Mouse (Mus musculus) embryonic facial prominence, embryonic 12.5 days (tissue): Measurements from ENCODE around the gene Irgm1. TPM values are rescaled to one million over a fixed set of nuclear protein-coding genes. Genes with fewer than 3 reads are reported as not detected.

Experiments
- ATAC-seq: fragments of 200-750 bp; cut with Nextera tagmentation; 2 replicates; pipeline ENCODE4 v1.8.0; 2017; ENCODE audit not compliant: insufficient number of reproducible peaks, insufficient read depth, low FRiP score, low TSS enrichment
- H3K27ac ChIP-seq: fragments of 300-500 bp; sonication (generic); 2 replicates; pipeline ENCODE4 v1.5.1; 2016; ENCODE audit warnings: mild to moderate bottlenecking
- H3K27me3 ChIP-seq: fragments of 300-500 bp; sonication (generic); 2 replicates; pipeline ENCODE4 v1.6.1; 2016; ENCODE audit warnings: mild to moderate bottlenecking, moderate library complexity
- H3K36me3 ChIP-seq: fragments of 300-500 bp; sonication (generic); 2 replicates; pipeline ENCODE4 v1.6.1; 2016; ENCODE audit warnings: mild to moderate bottlenecking
- H3K4me1 ChIP-seq: fragments of 300-500 bp; sonication (generic); 2 replicates; pipeline ENCODE4 v1.6.1; 2016
- H3K4me2 ChIP-seq: fragments of 300-500 bp; sonication (generic); replicated peaks from 2 replicates; pipeline ENCODE4 v1.6.1; 2016; ENCODE audit warnings: mild to moderate bottlenecking, moderate library complexity
- H3K4me3 ChIP-seq: fragments of 300-500 bp; sonication (generic); 2 replicates; pipeline ENCODE4 v1.5.1; 2016; ENCODE audit warnings: mild to moderate bottlenecking
- H3K9ac ChIP-seq: fragments of 300-500 bp; sonication (generic); 2 replicates; pipeline ENCODE4 v1.6.1; 2016; ENCODE audit warnings: mild to moderate bottlenecking, moderate library complexity
- H3K9me3 ChIP-seq: fragments of 300-500 bp; sonication (generic); 2 replicates; pipeline ENCODE4 v1.6.1; 2016; ENCODE audit warnings: mild to moderate bottlenecking, moderate library complexity
- WGBS: fragments of 180-500 bp; shearing (Covaris S2); methylation state at CpG from one replicate; pipeline ENCODE4 v1.1.7; 2016; 5-methylcytosine and 5-hydroxymethylcytosine counted together
- polyA plus RNA-seq: library from polyadenylated mRNA; unstranded; fragments of >200 nt; fragmentation: Nextera tagmentation; extraction: Ambion mirVana; gene quantifications from 2 replicates; pipeline ENCODE4 v1.2.1, GENCODE M21; 2016

Irgm1 gene
- polyA plus RNA-seq, 1 experiment from 2014 or later: 3.5 TPM

DNA sequence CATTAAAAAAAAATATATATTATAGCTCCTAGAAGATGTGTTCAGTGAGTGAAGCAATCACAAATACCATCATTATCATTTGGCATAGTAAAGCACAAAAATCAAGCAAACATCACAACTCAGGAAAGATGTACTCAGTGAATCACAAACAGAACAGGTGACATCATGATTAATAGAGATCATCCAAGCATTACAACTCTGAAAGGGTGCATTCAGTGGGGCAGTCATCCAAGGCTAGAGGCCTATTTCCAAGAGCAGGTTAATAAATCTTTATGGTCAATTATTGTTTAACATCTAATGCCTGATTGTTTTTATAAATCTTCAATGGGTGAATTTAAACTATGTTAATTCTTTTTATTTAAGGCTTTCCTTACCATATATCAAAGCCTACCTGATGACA, 30.7 kb downstream of the Irgm1 start:
- ATAC-seq: no peak
- H3K27me3 ChIP-seq: peaks cover 22% of the 10 kb centered on the region; the same call in 1 of the 2 replicates

DNA sequence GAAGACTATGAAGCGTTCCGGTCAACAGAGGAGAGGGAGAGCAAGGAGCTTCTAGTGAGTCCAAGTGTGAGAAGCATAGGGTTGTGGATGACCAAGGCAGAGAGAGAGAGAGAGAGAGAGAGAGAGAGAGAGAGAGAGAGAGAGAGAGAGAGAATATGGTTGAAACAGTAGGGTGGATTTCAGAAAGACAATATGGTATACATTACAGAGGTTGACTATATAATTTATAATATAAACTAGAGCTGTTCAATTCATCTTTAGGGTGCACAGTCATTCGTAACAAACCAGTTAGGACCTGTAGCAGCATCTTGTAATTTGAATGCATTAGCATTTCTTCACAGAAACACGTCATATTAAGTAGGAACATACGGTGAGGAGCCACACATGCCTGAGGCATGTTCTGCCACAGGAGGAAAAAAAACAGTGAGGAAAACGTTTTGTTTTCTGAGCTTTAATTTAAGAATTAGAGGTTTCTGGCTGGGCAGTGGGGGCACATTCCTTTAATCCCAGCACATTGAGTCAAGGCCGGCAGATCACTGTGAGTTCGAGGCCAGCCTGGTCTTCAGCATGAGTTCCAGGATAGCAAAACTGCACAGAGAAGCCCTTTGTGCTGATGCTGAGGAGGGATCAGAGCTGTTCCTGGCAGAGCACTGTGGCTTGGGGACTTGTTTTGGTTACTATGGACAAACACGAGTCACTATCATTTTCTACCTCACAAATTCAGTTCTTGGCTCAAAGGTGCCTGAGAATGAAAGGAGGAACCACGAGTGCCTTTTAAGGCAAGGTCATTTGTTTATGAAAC, 32.4 kb downstream of the Irgm1 start:
- WGBS: 59% methylated on average over 10 of the region's 10 CpGs
- peak overlapping the region; percentile 91; the same call in 1 of the 2 replicates for H3K4me3 ChIP-seq

More for the DNA sequence above, 30.7 kb downstream of the Irgm1 start:
- Histone ChIP-seq H3K36me3 (no peaks in the 10 kb centered on the region), H3K4me1 (0 out of 2 replicates have a peak, but pooled peaks cover 6% of the 10 kb centered on the region), H3K27ac (no peak overlapping the region), H3K4me2 (no peak overlapping the region), H3K4me3 (no peak overlapping the region), H3K9ac (no peak overlapping the region), H3K9me3 (no peaks in the 10 kb centered on the region)

DNA sequence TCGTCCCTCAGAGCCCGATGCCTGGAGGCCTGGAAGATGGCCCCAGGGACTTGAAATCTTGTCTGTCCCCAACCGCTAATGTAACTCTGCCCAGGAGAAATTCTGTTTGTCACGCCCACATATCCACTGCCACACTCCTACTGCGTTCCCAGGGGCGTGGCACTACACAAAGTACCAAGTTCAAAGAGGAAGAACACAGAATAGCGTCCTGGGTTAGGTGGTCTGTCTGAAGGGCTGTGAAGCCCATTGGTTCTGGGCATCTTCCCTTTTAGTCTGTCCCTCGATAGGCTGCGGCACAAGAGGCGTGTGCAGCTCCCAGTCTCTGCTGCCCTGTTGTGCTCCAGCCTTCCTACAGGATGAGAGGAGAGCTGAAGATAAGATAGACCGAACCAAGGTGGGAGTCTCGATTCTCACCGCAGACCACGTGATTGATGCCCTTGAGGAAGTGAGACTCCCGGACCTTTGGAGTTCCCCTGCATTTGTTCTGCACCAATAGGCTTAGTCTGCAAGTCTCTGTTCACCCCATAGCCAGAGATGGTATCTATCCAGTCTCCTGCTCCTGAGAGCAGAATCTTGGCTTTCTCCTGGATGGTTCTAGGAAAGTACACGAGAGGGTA, 33.2 kb downstream of the Irgm1 start:
- H3K4me2 ChIP-seq: peak overlapping the region; percentile 85
- H3K4me3 ChIP-seq: peak overlapping the region; percentile 91
- WGBS: 2% methylated on average over 16 of the region's 16 CpGs
- H3K9me3 ChIP-seq: no peaks in the 10 kb centered on the region
- peak overlapping the region; percentile 66 for H3K9ac ChIP-seq
- H3K27me3 ChIP-seq: peaks cover 22% of the 10 kb centered on the region; the same call in 1 of the 2 replicates
- H3K4me1 ChIP-seq: 0 out of 2 replicates have a peak, but pooled peaks cover 6% of the 10 kb centered on the region
- H3K36me3 ChIP-seq: no peaks in the 10 kb centered on the region
- ATAC-seq: no peak
- no peak overlapping the region for H3K27ac ChIP-seq

More for the DNA sequence above, 32.4 kb downstream of the Irgm1 start:
- H3K27ac ChIP-seq: no peak overlapping the region
- peak overlapping the region; percentile 85 for H3K4me2 ChIP-seq
- peaks cover 22% of the 10 kb centered on the region; the same call in 1 of the 2 replicates for H3K27me3 ChIP-seq
- ATAC-seq: no peak
- no peak overlapping the region for H3K9ac ChIP-seq
- H3K4me1 ChIP-seq: 0 out of 2 replicates have a peak, but pooled peaks cover 6% of the 10 kb centered on the region
- no peaks in the 10 kb centered on the region for H3K36me3 ChIP-seq
- H3K9me3 ChIP-seq: no peaks in the 10 kb centered on the region

DNA sequence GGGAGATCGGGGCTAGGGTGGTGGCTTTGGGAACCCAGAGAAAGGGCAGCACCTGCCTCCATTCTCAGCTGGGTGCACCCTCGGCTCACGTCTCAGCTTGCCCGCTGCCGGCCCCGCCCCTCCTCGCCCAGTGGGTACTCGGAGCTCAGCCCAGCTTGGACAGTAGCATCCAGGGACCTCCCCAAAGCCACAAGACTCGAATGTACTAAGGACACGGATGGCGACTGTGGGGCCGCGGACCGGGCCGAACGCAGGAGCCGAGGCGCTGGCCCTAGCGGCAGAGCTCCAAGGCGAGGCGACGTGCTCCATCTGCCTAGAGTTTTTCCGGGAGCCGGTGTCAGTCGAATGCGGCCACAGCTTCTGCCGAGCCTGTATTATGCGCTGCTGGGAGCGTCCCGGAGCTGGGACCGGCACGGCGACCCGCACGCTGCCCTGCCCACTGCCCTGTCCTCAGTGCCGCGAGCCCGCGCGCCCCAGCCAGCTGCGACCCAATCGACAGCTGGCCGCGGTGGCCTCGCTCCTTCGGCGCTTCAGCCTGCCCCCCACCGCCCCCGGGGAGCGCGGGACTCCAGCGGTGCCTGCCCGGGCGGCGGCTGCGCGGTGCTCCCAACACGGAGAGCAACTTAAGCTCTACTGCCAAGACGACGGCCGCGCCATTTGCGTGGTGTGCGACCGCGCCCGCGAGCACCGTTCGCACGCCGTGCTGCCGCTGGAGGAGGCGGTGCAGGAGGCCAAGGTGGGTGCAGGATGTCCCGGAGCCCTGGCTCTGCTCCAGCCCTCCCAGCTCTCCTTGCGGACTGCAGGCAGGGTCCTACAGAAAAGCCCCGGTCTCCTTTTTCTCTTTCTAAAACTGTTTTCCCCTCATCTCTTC, 33.9 kb downstream of the Irgm1 start:
- H3K4me1 ChIP-seq: 0 out of 2 replicates have a peak, but pooled peaks cover 6% of the 10 kb centered on the region

DNA sequence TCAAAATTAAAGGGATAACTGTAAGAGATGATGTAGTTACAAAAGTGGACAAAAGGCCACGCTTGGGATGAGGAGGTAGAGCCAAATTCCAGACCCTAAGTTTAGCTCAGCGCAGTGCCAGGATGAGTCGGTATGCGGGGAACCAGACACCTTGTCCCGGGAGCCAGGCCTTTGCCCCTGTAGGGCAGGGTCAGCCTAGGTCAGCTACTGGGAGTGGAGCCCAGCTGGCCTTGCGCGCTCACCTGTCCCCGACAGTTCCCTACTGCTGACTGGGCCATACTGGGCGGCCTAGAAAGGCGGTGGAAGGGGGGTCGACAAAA, 34.5 kb downstream of the Irgm1 start:
- Histone ChIP-seq H3K27me3 (peaks cover 22% of the 10 kb centered on the region; the same call in 1 of the 2 replicates), H3K9me3 (no peaks in the 10 kb centered on the region), H3K36me3 (no peaks in the 10 kb centered on the region), H3K4me3 (peak overlapping the region; percentile 91), H3K9ac (0 out of 2 replicates have a peak overlapping the region, but pooled peaks have one; percentile 66), H3K4me2 (peak overlapping the region; percentile 85), H3K4me1 (0 out of 2 replicates have a peak, but pooled peaks cover 6% of the 10 kb centered on the region), H3K27ac (no peak overlapping the region)
- 10% methylated on average over 11 of the region's 11 CpGs for WGBS
- peak; percentile 19; the same call in 1 of the 2 replicates for ATAC-seq

More for the DNA sequence above, 33.9 kb downstream of the Irgm1 start:
- Histone ChIP-seq H3K4me3 (peak overlapping the region; percentile 91), H3K36me3 (no peaks in the 10 kb centered on the region), H3K27me3 (peaks cover 22% of the 10 kb centered on the region; the same call in 1 of the 2 replicates), H3K27ac (no peak overlapping the region), H3K9ac (peak overlapping the region; percentile 66), H3K4me2 (peak overlapping the region; percentile 85), H3K9me3 (no peaks in the 10 kb centered on the region)
- under 1% methylated on average over 77 of the region's 77 CpGs for WGBS
- peak; percentile 1; the same call in 1 of the 2 replicates for ATAC-seq

DNA sequence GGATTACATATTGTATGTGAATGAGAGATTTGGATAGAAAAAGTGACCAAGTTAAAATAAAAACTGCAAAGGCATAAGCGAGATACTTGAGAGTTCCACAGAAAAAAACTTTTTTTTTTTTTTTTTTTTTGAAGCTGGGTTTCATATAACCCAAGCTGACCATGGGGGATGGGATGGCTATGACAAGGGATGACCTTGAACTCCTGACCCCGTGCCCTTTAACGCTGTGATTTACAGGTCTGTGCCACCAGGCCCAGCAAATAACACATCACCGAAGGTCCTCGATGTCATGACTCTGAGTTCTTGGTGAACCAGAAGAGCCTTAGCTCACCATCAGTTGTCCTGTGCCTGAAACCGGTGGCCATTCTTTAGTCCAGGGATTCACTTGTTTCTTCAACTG, 35.6 kb downstream of the Irgm1 start:
- 0 out of 2 replicates have a peak, but pooled peaks cover 6% of the 10 kb centered on the region for H3K4me1 ChIP-seq
- H3K27ac ChIP-seq: no peak overlapping the region
- no peak for ATAC-seq
- no peaks in the 10 kb centered on the region for H3K9me3 ChIP-seq
- 70% methylated on average over 6 of the region's 6 CpGs for WGBS
- H3K9ac ChIP-seq: no peak overlapping the region
- no peaks in the 10 kb centered on the region for H3K36me3 ChIP-seq
- H3K27me3 ChIP-seq: peaks cover 22% of the 10 kb centered on the region; the same call in 1 of the 2 replicates
- H3K4me2 ChIP-seq: no peak overlapping the region
- no peak overlapping the region for H3K4me3 ChIP-seq

DNA sequence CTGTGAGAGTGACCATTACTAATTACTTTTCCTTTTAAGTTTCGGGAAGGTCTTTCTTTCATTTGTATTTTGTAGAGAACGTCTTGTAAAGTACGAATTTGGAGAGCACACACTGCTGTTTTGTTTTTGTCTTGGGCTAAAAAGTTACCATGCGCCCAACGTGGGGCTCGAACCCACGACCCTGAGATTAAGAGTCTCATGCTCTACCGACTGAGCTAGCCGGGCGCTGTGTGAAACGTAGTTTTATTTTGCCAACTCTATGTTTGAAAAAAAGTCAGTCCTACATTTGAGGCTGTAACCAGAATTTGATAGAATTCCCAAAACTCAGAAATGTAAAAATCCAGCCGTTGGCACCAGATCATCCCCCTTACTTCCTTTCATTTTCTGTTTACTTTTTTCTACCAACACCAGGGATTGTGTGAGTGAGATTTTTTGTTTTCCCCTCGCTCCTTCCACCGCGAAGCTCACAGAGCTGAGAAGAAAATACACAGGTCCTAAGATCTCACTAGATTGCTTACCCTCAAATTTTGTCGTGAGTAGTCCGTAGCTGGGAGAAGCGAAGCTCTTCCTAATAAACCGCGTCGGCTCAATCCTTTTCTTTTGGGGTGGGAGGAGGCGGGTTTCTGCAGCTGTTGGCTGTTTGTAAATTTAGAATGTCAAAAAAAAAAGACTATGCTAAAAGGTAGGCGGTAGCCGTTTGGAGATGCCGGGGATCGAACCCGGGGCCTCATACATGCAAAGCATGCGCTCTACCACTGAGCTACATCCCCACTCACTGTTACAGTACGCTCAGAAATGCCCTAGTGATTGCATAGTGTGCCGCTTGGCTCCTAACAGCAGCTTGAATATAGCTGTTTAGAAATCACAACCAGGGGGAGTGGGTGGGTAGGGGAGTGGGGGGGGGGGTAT, 37.5 kb downstream of the Irgm1 start:
- H3K27me3 ChIP-seq: peaks cover 15% of the 10 kb centered on the region; the same call in 1 of the 2 replicates

DNA sequence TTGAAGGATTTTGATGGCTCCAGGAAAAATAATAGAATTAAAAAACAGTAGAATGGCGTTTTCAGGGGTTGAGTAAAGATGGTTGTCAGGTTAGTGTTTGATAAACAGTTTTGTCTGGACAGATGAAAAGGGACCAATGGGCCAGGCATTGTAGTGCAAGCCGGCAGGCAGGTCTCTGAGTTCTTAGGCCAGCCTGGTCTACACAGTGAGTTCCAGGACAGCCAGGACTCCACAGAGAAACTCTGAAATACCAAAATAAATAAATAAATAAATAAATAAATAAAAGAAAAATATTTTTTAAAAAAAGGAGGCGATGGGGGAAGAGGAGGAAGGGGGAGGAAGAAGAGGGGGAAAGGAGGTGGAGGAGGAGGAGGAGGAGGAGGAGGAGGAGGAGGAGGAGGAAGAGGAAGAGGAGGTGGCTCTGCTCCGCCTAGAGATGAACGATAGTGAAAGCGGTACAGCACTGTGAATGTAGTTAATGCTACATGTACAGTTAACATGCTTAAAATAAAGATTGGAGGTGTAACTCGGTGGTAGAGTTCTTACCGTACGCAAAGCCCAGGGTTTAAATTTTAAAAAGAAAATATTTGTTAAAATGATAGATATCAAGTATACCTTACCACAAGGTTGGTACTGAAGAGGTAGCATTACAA, 38.3 kb downstream of the Irgm1 start:
- Histone ChIP-seq H3K36me3 (no peaks in the 10 kb centered on the region), H3K9me3 (no peaks in the 10 kb centered on the region), H3K4me1 (0 out of 2 replicates have a peak, but pooled peaks cover 2% of the 10 kb centered on the region), H3K27me3 (peaks cover 11% of the 10 kb centered on the region; the same call in 1 of the 2 replicates), H3K27ac (no peak overlapping the region), H3K9ac (no peak overlapping the region), H3K4me2 (peak overlapping the region; percentile 57), H3K4me3 (peak overlapping the region; percentile 60)
- ATAC-seq: no peak
- 36% methylated on average over 8 of the region's 9 CpGs for WGBS

More for the DNA sequence above, 37.5 kb downstream of the Irgm1 start:
- 0 out of 2 replicates have a peak overlapping the region, but pooled peaks have one; percentile 11 for H3K27ac ChIP-seq
- ATAC-seq: peak; percentile 85
- under 1% methylated on average over 30 of the region's 30 CpGs for WGBS
- H3K4me3 ChIP-seq: peak overlapping the region; percentile 60
- 0 out of 2 replicates have a peak, but pooled peaks cover 6% of the 10 kb centered on the region for H3K4me1 ChIP-seq
- no peaks in the 10 kb centered on the region for H3K9me3 ChIP-seq
- no peaks in the 10 kb centered on the region for H3K36me3 ChIP-seq
- H3K9ac ChIP-seq: peak overlapping the region; percentile 45; the same call in 1 of the 2 replicates
- peak overlapping the region; percentile 57 for H3K4me2 ChIP-seq

DNA sequence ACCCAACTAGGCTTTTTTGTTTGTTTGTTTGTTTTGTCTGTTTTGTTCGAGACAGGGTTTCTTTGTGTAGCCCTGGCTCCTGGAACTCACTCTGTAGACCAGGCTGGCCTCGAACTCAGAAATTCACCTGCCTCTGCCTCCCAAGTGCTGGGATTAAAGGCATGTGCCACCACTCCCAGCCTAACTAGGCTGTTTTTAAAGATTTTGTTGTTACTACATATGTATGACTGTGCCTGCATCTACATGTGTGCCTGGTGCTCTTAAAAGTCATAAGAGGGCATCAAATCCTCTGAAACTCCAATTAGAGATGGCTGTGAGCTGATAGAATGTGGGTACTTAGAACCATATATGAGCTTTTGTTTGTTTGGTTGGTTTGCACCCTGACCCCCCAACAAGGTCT, 40.2 kb downstream of the Irgm1 start:
- Histone ChIP-seq H3K4me2 (no peak overlapping the region), H3K4me1 (no peaks in the 10 kb centered on the region), H3K9me3 (no peaks in the 10 kb centered on the region), H3K27me3 (0 out of 2 replicates have a peak, but pooled peaks cover 3% of the 10 kb centered on the region), H3K9ac (no peak overlapping the region), H3K4me3 (no peak overlapping the region), H3K27ac (no peak overlapping the region), H3K36me3 (no peaks in the 10 kb centered on the region)
- no peak for ATAC-seq
- 75% methylated on average over 2 of the region's 2 CpGs for WGBS

DNA sequence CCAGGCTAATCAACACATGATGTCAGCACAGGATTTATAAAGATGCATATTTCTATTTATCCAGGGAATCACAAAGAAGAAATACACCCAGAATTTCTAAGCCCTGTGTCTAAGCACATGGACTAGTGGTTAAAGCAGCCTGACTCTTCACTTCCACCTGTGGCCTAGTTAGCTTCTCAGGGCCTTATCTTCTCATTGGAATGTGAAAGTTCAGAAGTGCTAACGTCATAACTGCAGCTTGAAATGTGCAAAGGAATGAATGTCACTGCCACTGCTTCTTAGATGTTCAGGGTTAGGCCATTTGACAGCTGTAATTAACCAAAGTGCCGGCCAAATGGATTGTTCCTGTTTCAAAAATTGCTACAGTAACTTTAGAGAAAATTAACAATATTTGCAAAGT, 41.2 kb downstream of the Irgm1 start:
- Histone ChIP-seq H3K27me3 (no peaks in the 10 kb centered on the region), H3K36me3 (no peaks in the 10 kb centered on the region), H3K9ac (no peak overlapping the region), H3K4me2 (no peak overlapping the region), H3K9me3 (no peaks in the 10 kb centered on the region), H3K4me1 (no peaks in the 10 kb centered on the region), H3K4me3 (no peak overlapping the region), H3K27ac (no peak overlapping the region)
- ATAC-seq: no peak
- WGBS: 65% methylated on average over 2 of the region's 2 CpGs
